Mouse (Mus musculus) right cerebral cortex, postnatal 36 days (tissue): ENCODE measurements at regions not wholly inside any gene's neighbourhood (a gene's known extent, or its start where the extent isn't known, plus 50 kb on each side); places are given as distances from the start of the nearest gene placed in this dataset.

Source experiments
- DNase-seq, 2 experiments: peaks; one replicate each; pipeline ENCODE4 v3.0.0; 2022; ENCODE audit warnings: low spot score in 2 of 2, mixed read lengths in 1 of 2

GRCm38 (mm10) chr16:54440932-54441331 is 856.9 kb downstream of the Zpld1 start:
- peak in 1 of 2 experiments; percentile 17 for DNase-seq

- DNase-seq: no peak
Observed at GRCm38 (mm10) chr16:54406638-54407037, 891.1 kb downstream of the Zpld1 start.

DNA sequence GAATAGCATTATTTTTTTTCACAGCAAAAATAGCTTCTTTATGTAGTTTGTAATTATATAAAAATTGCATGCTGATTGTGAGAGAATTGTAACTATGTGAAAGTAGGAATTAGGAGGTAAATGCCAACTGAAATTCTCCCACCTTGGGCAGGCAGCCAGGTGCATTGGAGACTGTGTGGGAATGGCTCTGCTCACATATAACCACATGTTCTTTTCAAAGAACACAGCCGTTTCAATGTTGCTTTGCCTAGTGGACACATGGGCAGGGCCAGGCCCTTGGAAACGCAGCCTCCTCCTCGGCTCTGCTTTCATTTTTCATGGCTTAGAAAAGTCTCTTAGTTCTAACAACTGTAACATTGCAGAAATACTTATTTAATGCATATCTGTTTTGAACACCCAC is 913.8 kb downstream of the Zpld1 start:
- peak; percentile 6 to 16 for DNase-seq

GRCm38 (mm10) chr16:54374990-54375389 is 922.8 kb downstream of the Zpld1 start:
- DNase-seq: no peak

GRCm38 (mm10) chr16:54354423-54354822 is 943.4 kb downstream of the Zpld1 start:
- no peak for DNase-seq

GRCm38 (mm10) chr16:54348814-54349213 is 949.0 kb downstream of the Zpld1 start:
- no peak for DNase-seq

DNA sequence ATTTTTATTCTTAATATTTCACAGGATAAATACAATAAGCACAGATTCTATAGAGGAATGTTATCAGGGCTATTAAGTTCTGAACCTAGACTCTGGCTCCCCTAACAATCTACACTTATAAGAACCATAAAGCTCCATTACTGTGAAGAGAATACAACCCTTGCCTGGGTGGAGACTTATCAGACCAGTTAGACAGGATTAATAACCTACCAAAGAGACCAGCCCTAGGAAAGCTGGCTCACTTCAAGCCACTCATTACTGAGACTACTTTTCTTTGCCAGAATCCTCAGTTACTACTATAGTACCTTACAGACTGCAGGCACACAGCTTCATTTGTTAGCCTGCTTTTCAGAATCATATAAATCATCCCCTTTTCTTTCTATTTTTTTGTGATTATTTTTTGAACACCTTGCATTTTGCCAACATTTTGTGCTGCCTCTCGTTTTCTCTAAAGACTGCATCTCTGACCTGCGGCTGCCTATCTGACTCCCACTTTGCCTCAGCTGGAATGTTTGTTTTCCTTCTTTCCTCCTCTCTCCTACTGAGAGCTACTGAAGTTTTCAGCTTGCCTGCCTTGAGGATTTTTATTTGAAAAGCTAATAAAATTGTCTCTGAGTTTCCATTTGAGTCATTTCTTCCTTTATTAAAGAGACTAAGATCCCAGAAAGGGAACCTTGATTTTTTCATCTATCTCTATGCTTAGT is 951.5 kb downstream of the Zpld1 start:
- DNase-seq: no peak
